8 mouse cellular contexts compared by ENCODE assay signal in the genomic region with DNA sequence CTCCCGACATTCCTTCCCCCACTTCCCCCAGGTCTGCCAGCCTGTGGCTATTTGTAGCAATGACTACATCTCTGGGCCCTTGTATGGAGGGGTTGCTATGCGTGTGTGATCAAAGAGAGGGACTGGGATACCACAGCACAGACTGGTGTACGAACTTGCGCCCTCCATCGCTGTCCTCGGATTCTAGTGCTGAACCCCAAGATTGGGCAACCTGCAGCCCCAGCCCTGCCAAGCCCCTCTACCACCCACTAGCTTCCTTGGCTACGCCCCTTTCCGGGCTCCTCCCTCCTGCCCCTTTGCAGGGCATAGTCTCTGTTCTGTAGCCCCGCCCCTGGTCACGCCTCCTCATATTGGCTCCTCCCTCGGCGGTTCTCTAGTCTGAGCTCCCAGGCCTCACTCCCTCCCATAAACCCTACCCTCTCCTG. TPM values are rescaled to one million over a fixed set of nuclear protein-coding genes. Genes with fewer than 3 reads are reported as not detected.
DNase-seq lines count a peak whose midpoint lies in the region; ATAC-seq lines count a peak whose summit lies in the region.

A gene (plus strand): TSS at position 406 of the 425 bp plus-strand sequence.

- H3K27me3 ChIP-seq in lung, embryonic 16.5 days (ENCODE audit: control insufficient read depth, insufficient read depth, low read depth, low read length), result no peaks in the 10 kb centered on the region

- H3K4me2 ChIP-seq in lung, embryonic 16.5 days (ENCODE audit: low read depth, low read length), result peak within 1 kb of the TSS; percentile 87

- H3K9me3 ChIP-seq in lung, embryonic 16.5 days (ENCODE audit: control insufficient read depth, low read length), result no peaks in the 10 kb centered on the region

- peak within 1 kb of the TSS; percentile 60 for H3K9ac ChIP-seq in lung, embryonic 16.5 days (ENCODE audit: low read length)

- no peaks in the 10 kb centered on the region for H3K36me3 ChIP-seq in lung, embryonic 16.5 days (ENCODE audit: control insufficient read depth, insufficient read depth, low read length)

- H3K4me1 ChIP-seq in lung, embryonic 16.5 days (replicated peaks; ENCODE audit: control insufficient read depth, insufficient read depth, low read length), result peaks cover 3% of the 10 kb centered on the region; the same call in 1 of the 2 replicates

- H3K27ac ChIP-seq in lung, embryonic 16.5 days (ENCODE audit: low read length), result 0 out of 2 replicates have a peak within 1 kb of the TSS, but pooled peaks have one; percentile 32

- H3K4me3 ChIP-seq in lung, embryonic 16.5 days (ENCODE audit: low read length), result peak within 1 kb of the TSS; percentile 54

- 2% methylated on average over 12 of the region's 12 CpGs for WGBS in lung, embryonic 16.5 days

- DNase-seq in Muller cell, postnatal 12 days (ENCODE audit: inconsistent ontology term), result peak; percentile 72
- peak; percentile 97 for DNase-seq in cerebellum, adult 8-10 months
- DNase-seq in layer of hippocampus, postnatal 10 days (ENCODE audit: low spot score in 2 of 2), result peak; percentile 88 to 91
- DNase-seq in ovary, postnatal 14 days (ENCODE audit: low spot score), result peak; percentile 60
- peak; percentile 76 for DNase-seq in urinary bladder, postnatal 14 days (ENCODE audit: low spot score)

- ATAC-seq in frontal cortex, adult (ENCODE audit: low TSS enrichment), result peak; percentile 75
- ATAC-seq in hematopoietic stem cell, adult 5-6 weeks (replicated peaks in 1 of 2; ENCODE audit: insufficient read depth in 1 of 2, low FRiP score in 2 of 2, low TSS enrichment in 1 of 2, low read depth in 1 of 2, poor library complexity in 2 of 2, severe bottlenecking in 2 of 2), result peak; percentile 65 to 76
- ATAC-seq in lung, embryonic 16.5 days (ENCODE audit: low read depth), result peak; percentile 85

RNA-seq across cellular contexts. Expression of the gene that starts here (rescaled TPM):
- not detected in 2 replicates for total RNA-seq in hematopoietic stem cell, adult 5-6 weeks (2017)
- total RNA-seq in layer of hippocampus, postnatal 10 days (2021), result 100 to 1,000 TPM; 282 to 292 TPM
- 0.08 and 0.10 TPM in 2 replicates for polyA plus RNA-seq in lung, embryonic 16.5 days (2015; fragmentation: Nextera tagmentation; extraction: Ambion mirVana)

Comparison
In these comparisons a context has a peak if more than half of its experiments do, and no peak if none do; other contexts are left out.
1. Peak in every context shown above with its lines: DNase-seq, ATAC-seq, H3K4me3 ChIP-seq and H3K27ac ChIP-seq.
2. RNA of the gene that starts here (total RNA-seq): 282 to 292 TPM in layer of hippocampus, postnatal 10 days; not detected in hematopoietic stem cell, adult 5-6 weeks; every median in the first group is over 100 times any median in the second.
3. Peak in ATAC-seq in hematopoietic stem cell, adult 5-6 weeks; RNA of the gene not detected or under 1 TPM.
4. Peak in ATAC-seq, H3K4me3 ChIP-seq, H3K27ac ChIP-seq, H3K9ac ChIP-seq and H3K4me2 ChIP-seq in lung, embryonic 16.5 days; RNA of the gene not detected or under 1 TPM.